Mouse (Mus musculus): ENCODE measurements at regions not wholly inside any gene's neighbourhood (a gene's known extent, or its start where the extent isn't known, plus 50 kb on each side); places are given as distances from the start of the nearest gene placed in this dataset.

- TF ChIP-seq SIN3A (IDR thresholded peaks at IDR 0.05; ENCODE audit: low read length) (no peak), CTCF (IDR thresholded peaks at IDR 0.05 in 2 of 3, conservative IDR thresholded peaks at IDR 0.05 in 1 of 3; ENCODE audit: control insufficient read depth in 1 of 3, insufficient read depth in 1 of 3, low read depth in 2 of 3, low read length in 3 of 3, poor library complexity in 1 of 3, severe bottlenecking in 1 of 3) (no peak), E2F4 (IDR thresholded peaks at IDR 0.05; ENCODE audit: borderline replicate concordance, low read depth, low read length) (no peak), USF1 (IDR thresholded peaks at IDR 0.05; ENCODE audit: low read depth, low read length) (no peak), ZC3H11A (IDR thresholded peaks at IDR 0.05; ENCODE audit: low read depth, low read length) (no peak), POLR2A (IDR thresholded peaks at IDR 0.05; ENCODE audit: control insufficient read depth in 1 of 2, insufficient read depth in 1 of 2, low read depth in 1 of 2, low read length in 2 of 2, poor library complexity in 1 of 2) (no peak), RCOR1 (IDR thresholded peaks at IDR 0.05; ENCODE audit: low read depth, low read length) (no peak), USF2 (IDR thresholded peaks at IDR 0.05; ENCODE audit: borderline replicate concordance in 1 of 2, insufficient read depth in 1 of 2, low read depth in 1 of 2, low read length in 2 of 2) (no peak), ETS1 (IDR thresholded peaks at IDR 0.05; ENCODE audit: low read depth, low read length) (no peak), ZKSCAN1 (IDR thresholded peaks at IDR 0.05; ENCODE audit: low read depth, low read length) (no peak), CHD1 (IDR thresholded peaks at IDR 0.05; ENCODE audit: low read depth, low read length) (no peak)
These were observed 83.1 kb downstream of the Phlda1 start for GRCm38 (mm10) chr10:111589186-111589585.

Data from MEL (cell line).